Mouse (Mus musculus) ES-Bruce4 (cell line): Measurements from ENCODE around the gene Rbpj.

Experiments
- CTCF ChIP-seq: IDR thresholded peaks from one replicate; pipeline ENCODE4 v1.8.1; 2011; ENCODE audit warnings: low read depth, low read length
- POLR2A ChIP-seq: IDR thresholded peaks from one replicate; pipeline ENCODE4 v1.8.1; 2011; ENCODE audit warnings: low read length; ENCODE audit not compliant: insufficient read depth

DNA sequence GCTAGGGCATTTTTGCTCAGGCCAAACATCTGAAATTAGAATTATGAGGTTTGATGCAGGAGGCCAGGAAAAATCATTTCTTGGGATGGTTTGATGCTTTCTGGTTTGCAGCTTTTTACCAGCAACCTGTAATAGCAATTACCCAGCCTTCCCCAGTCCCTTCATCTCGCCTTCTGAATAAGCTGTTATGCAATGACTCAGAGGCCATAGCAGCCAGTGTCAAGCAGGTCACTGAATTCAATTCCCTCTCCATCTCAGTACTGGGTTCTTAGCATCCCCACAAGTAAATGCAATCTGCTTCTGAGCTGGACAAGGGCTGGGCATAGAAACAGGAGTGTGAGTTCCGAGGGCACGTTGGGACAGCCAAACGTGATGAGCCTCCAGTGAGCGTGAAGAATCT, 13.9 kb downstream of the Rbpj start:
- TF ChIP-seq POLR2A (no peak), CTCF (no peak)
